Mouse (Mus musculus): ENCODE measurements around the gene Olfr320.

- TF ChIP-seq POLR2A (IDR thresholded peaks at IDR 0.05; ENCODE audit: low read depth, low read length): no peak
- no peak for TF ChIP-seq CTCF (conservative IDR thresholded peaks at IDR 0.05; ENCODE audit: insufficient read depth, insufficient read length, low read depth, low read length)
These were observed 22.3 kb upstream of the Olfr320 start, which contains the start of gene Olfr322 for GRCm38 (mm10) chr11:58658596-58658995.
